ENCODE assay signal across 8 mouse cellular contexts in genomic region chr9:80067221-80068027, GRCm38 (mm10). TPM values are rescaled to one million over a fixed set of nuclear protein-coding genes. Genes with fewer than 3 reads are reported as not detected.
DNase-seq lines count a peak whose midpoint lies in the region; ATAC-seq lines count a peak whose summit lies in the region.

No protein-coding gene starts in this region.

- peak overlapping the region; percentile 66 to 98 for H3K4me3 ChIP-seq in heart, embryonic 14.5 days (ENCODE audit: control insufficient read depth in 1 of 2, insufficient read depth in 1 of 2, low read depth in 1 of 2, low read length in 2 of 2)
- H3K4me3 ChIP-seq in liver, embryonic 13.5 days (replicated peaks), result peak overlapping the region; percentile 98

- H3K4me2 ChIP-seq in heart, embryonic 14.5 days (ENCODE audit: low read length), result peak overlapping the region; percentile 71
- H3K4me2 ChIP-seq in liver, embryonic 13.5 days, result peak overlapping the region; percentile 81

- H3K9me3 ChIP-seq in heart, embryonic 14.5 days (ENCODE audit: control insufficient read depth, low read length), result peaks cover 7% of the 10 kb centered on the region; the same call in 1 of the 2 replicates
- peaks cover 10% of the 10 kb centered on the region; the same call in 1 of the 2 replicates for H3K9me3 ChIP-seq in liver, embryonic 13.5 days (replicated peaks)

- H3K9ac ChIP-seq in heart, embryonic 14.5 days (ENCODE audit: low read length), result peak overlapping the region; percentile 97
- H3K9ac ChIP-seq in liver, embryonic 13.5 days, result peak overlapping the region; percentile 97

- H3K4me1 ChIP-seq in heart, embryonic 14.5 days (ENCODE audit: control insufficient read depth in 2 of 2, insufficient read depth in 2 of 2, low read length in 2 of 2), result peaks cover 0 to 31% of the 10 kb centered on the region in 2 experiments; a peak in 3 of 4 replicates
- H3K4me1 ChIP-seq in liver, embryonic 13.5 days (replicated peaks), result peaks cover 37% of the 10 kb centered on the region

- peak overlapping the region; percentile 97 to 99 for H3K27ac ChIP-seq in heart, embryonic 14.5 days (replicated peaks in 1 of 2; ENCODE audit: control insufficient read depth in 1 of 2, insufficient read depth in 1 of 2, low read depth in 2 of 2, low read length in 2 of 2)
- H3K27ac ChIP-seq in liver, embryonic 13.5 days, result peak overlapping the region; percentile 91

- DNase-seq in CD4-positive helper T cell, adult 2 months (ENCODE audit: low read depth, low spot score), result peak; percentile 80
- peak; percentile 37 for DNase-seq in brain, embryonic 18.5 days (ENCODE audit: low read depth, low spot score)
- peak; percentile 78 for DNase-seq in kidney, postnatal 10 days
- DNase-seq in liver, embryonic 13.5 days, result peak; percentile 54
- DNase-seq in naive thymus-derived CD4-positive, alpha-beta T cell, adult 2 months (ENCODE audit: low read depth), result peak; percentile 86
- peak; percentile 67 to 88 for DNase-seq in spleen, postnatal 4 days (ENCODE audit: low spot score in 2 of 2)

- H3K36me3 ChIP-seq in heart, embryonic 14.5 days (ENCODE audit: control insufficient read depth, insufficient read depth, low read length), result no peaks in the 10 kb centered on the region
- H3K36me3 ChIP-seq in liver, embryonic 13.5 days, result no peaks in the 10 kb centered on the region

- ATAC-seq in erythroid progenitor cell, adult 5-6 weeks (replicated peaks; ENCODE audit: low FRiP score, poor library complexity, severe bottlenecking), result peak; percentile 77
- ATAC-seq in heart, embryonic 14.5 days (ENCODE audit: insufficient number of reproducible peaks, insufficient read depth, low FRiP score, low read depth), result peak; percentile 72
- peak; percentile 87 for ATAC-seq in liver, embryonic 13.5 days (ENCODE audit: low read depth)

- WGBS in heart, embryonic 14.5 days, result under 1% methylated on average over 71 of the region's 93 CpGs
- under 1% methylated on average over 80 of the region's 93 CpGs for WGBS in liver, embryonic 13.5 days (ENCODE audit: insufficient replicate concordance)

- no peaks in the 10 kb centered on the region for H3K27me3 ChIP-seq in heart, embryonic 14.5 days (ENCODE audit: control insufficient read depth, insufficient read depth, low read length)
- no peaks in the 10 kb centered on the region for H3K27me3 ChIP-seq in liver, embryonic 13.5 days

RNA-seq across cellular contexts. Expression of gene Senp6, which starts 0.7 kb away (rescaled TPM):
- total RNA-seq in erythroid progenitor cell, adult 5-6 weeks (2015; ENCODE audit: low replicate concordance), result 94.3 and 125 TPM in 2 replicates
- total RNA-seq in erythroid progenitor cell, adult 5-6 weeks (2017; ENCODE audit: low replicate concordance), result 45.7 and 52.6 TPM in 2 replicates
- polyA plus RNA-seq in heart, embryonic 14.5 days (2014; fragmentation: Nextera tagmentation; extraction: Ambion mirVana), result 51.7 and 52.3 TPM in 2 replicates
- polyA plus RNA-seq in liver, embryonic 13.5 days (2015; fragmentation: Nextera tagmentation; extraction: Ambion mirVana), result 15.9 and 16.6 TPM in 2 replicates

RNA-seq across cellular contexts. Expression of gene Filip1, which starts 54.8 kb away (rescaled TPM):
- total RNA-seq in erythroid progenitor cell, adult 5-6 weeks (2015; ENCODE audit: low replicate concordance), result not detected in 2 replicates
- total RNA-seq in erythroid progenitor cell, adult 5-6 weeks (2017; ENCODE audit: low replicate concordance), result not detected in 2 replicates
- polyA plus RNA-seq in heart, embryonic 14.5 days (2014; fragmentation: Nextera tagmentation; extraction: Ambion mirVana), result 33.9 and 39.3 TPM in 2 replicates
- polyA plus RNA-seq in liver, embryonic 13.5 days (2015; fragmentation: Nextera tagmentation; extraction: Ambion mirVana), result 0.27 and 0.78 TPM in 2 replicates

Comparison
In these comparisons a context has a peak if more than half of its experiments do, and no peak if none do; other contexts are left out.
1. Peak in every context shown above with its lines: DNase-seq, ATAC-seq, H3K4me3 ChIP-seq and H3K27ac ChIP-seq.
2. RNA of gene Filip1, which starts 54.8 kb away (polyA plus RNA-seq): 33.9 to 39.3 TPM in heart, embryonic 14.5 days; 0.27 to 0.78 TPM in liver, embryonic 13.5 days; every median in the first group is over 10 times any median in the second.